Mouse (Mus musculus) mesoderm, embryonic 11.5 days (tissue): ENCODE data around the gene Uap1.

Experiments used
- DNase-seq: peaks from one replicate; pipeline ENCODE4 v3.0.0-alpha.2; 2012; ENCODE audit warnings: low read depth, low spot score

The Uap1 gene

GRCm38 (mm10) chr1:170174814-170175332 lies at the start of gene Uap1:
TSS of gene Uap1 (minus strand) at chr1:170174957.
- DNase-seq: peak; percentile 96

GRCm38 (mm10) chr1:170223276-170223675 lies 48.5 kb upstream of the Uap1 start:
- DNase-seq: no peak

GRCm38 (mm10) chr1:170220351-170220750 lies 45.6 kb upstream of the Uap1 start:
- no peak for DNase-seq

- peak; percentile 36 for DNase-seq
Observed at GRCm38 (mm10) chr1:170218091-170218884, 43.5 kb upstream of the Uap1 start.

GRCm38 (mm10) chr1:170215590-170215989 lies 40.8 kb upstream of the Uap1 start:
- no peak for DNase-seq

- peak; percentile 84 for DNase-seq
Observed at GRCm38 (mm10) chr1:170214757-170215522, 40.2 kb upstream of the Uap1 start, which contains the start of gene Uhmk1. TSS of gene Uhmk1 (minus strand) at chr1:170215397.

GRCm38 (mm10) chr1:170214383-170214756 lies 39.6 kb upstream of the Uap1 start:
- no peak for DNase-seq

GRCm38 (mm10) chr1:170213181-170213879 lies 38.6 kb upstream of the Uap1 start:
- no peak for DNase-seq

- no peak for DNase-seq
Observed at GRCm38 (mm10) chr1:170206395-170206794, 31.6 kb upstream of the Uap1 start.

GRCm38 (mm10) chr1:170200379-170200778 lies 25.6 kb upstream of the Uap1 start:
- peak; percentile 24 for DNase-seq

GRCm38 (mm10) chr1:170196211-170196610 lies 21.5 kb upstream of the Uap1 start:
- DNase-seq: no peak

GRCm38 (mm10) chr1:170191925-170192324 lies 17.2 kb upstream of the Uap1 start:
- DNase-seq: no peak

- DNase-seq: no peak
Observed at GRCm38 (mm10) chr1:170190225-170190624, 15.5 kb upstream of the Uap1 start.

GRCm38 (mm10) chr1:170188601-170189000 lies 13.8 kb upstream of the Uap1 start:
- no peak for DNase-seq

GRCm38 (mm10) chr1:170186531-170186930 lies 11.8 kb upstream of the Uap1 start:
- no peak for DNase-seq

GRCm38 (mm10) chr1:170185137-170185536 lies 10.4 kb upstream of the Uap1 start:
- DNase-seq: no peak

- DNase-seq: no peak
Observed at GRCm38 (mm10) chr1:170182706-170183105, 7.9 kb upstream of the Uap1 start.

- no peak for DNase-seq
Observed at GRCm38 (mm10) chr1:170176661-170177239, 2.0 kb upstream of the Uap1 start.

- DNase-seq: no peak
Observed at GRCm38 (mm10) chr1:170175848-170176247, 1.1 kb upstream of the Uap1 start.

GRCm38 (mm10) chr1:170173991-170174813 lies 555 bp downstream of the Uap1 start:
- DNase-seq: peak; percentile 35

- no peak for DNase-seq
Observed at GRCm38 (mm10) chr1:170167781-170168180, 7.0 kb downstream of the Uap1 start.
